Mouse (Mus musculus) CH12.LX (cell line): Measurements from ENCODE around the gene Zfp692. TPM values are rescaled to one million over a fixed set of nuclear protein-coding genes. Genes with fewer than 3 reads are reported as not detected.
A peak's percentile ranks its signal among the peaks of the same experiment; 100 is the strongest.

Source experiments
- DNase-seq: peaks from one replicate; pipeline ENCODE4 v3.0.0-alpha.2; 2013; ENCODE audit errors: extremely low read depth
- H3K27ac ChIP-seq: 2 replicates; pipeline ENCODE4 v1.5.1; 2012; ENCODE audit warnings: low read depth, mild to moderate bottlenecking, control low read depth, moderate library complexity; ENCODE audit not compliant: insufficient read depth
- H3K27me3 ChIP-seq: replicated peaks from 2 replicates; pipeline ENCODE3; 2012; ENCODE audit warnings: inconsistent platforms
- H3K36me3 ChIP-seq, 2 experiments: replicated peaks in 1 of 2; 2 replicates each; pipeline versions ENCODE3 to v1.6.1; 2012; ENCODE audit warnings: inconsistent platforms in 1 of 2, low read length in 1 of 2, mild to moderate bottlenecking in 1 of 2, mixed read lengths in 1 of 2, moderate library complexity in 1 of 2; ENCODE audit not compliant: control insufficient read depth in 1 of 2, insufficient read depth in 1 of 2
- H3K4me1 ChIP-seq, 2 experiments: 2 replicates each; pipeline ENCODE4 v1.6.1; 2012; ENCODE audit warnings: inconsistent platforms in 1 of 2, moderate library complexity in 1 of 2; ENCODE audit not compliant: insufficient read depth in 2 of 2, control insufficient read depth in 1 of 2
- H3K4me2 ChIP-seq: 2 replicates; pipeline ENCODE4 v1.6.1; 2012; ENCODE audit warnings: low read depth, mild to moderate bottlenecking, control low read depth; ENCODE audit not compliant: poor library complexity, insufficient read depth, severe bottlenecking
- H3K4me3 ChIP-seq, 3 experiments: fragments of 150-350 bp in 1 of 3; sonication (generic) in 1 of 3; replicated peaks in 1 of 3; 2 replicates each; pipeline versions ENCODE3 to v1.5.1; 2011 to 2012; ENCODE audit warnings: low read depth in 2 of 3, low read length in 2 of 3, mild to moderate bottlenecking in 2 of 3, moderate library complexity in 2 of 3, control low read depth in 1 of 3, improper control_type of control experiment in 1 of 3, inconsistent platforms in 1 of 3, mixed read lengths in 1 of 3; ENCODE audit not compliant: poor library complexity in 1 of 3
- H3K79me2 ChIP-seq: replicated peaks from 2 replicates; pipeline ENCODE4 v1.6.1; 2012; ENCODE audit warnings: mild to moderate bottlenecking, moderate library complexity; ENCODE audit not compliant: control insufficient read depth, poor library complexity, insufficient read depth, severe bottlenecking; ENCODE audit errors: extremely low read depth
- H3K9ac ChIP-seq: 2 replicates; pipeline ENCODE4 v1.6.1; 2012; ENCODE audit warnings: low read depth, mild to moderate bottlenecking, control low read depth, moderate library complexity; ENCODE audit not compliant: insufficient read depth
- H3K9me3 ChIP-seq: replicated peaks from 2 replicates; pipeline ENCODE3; 2012; ENCODE audit warnings: low read length, inconsistent platforms, mixed read lengths
- BHLHE40 ChIP-seq: IDR thresholded peaks from 2 replicates; pipeline ENCODE4 v1.6.1; 2011; ENCODE audit warnings: mild to moderate bottlenecking, low read depth, low read length, improper control_type of control experiment
- CHD1 ChIP-seq: IDR thresholded peaks from 2 replicates; pipeline ENCODE4 v1.6.1; 2012; ENCODE audit warnings: low read depth, low read length, improper control_type of control experiment, inconsistent platforms
- CHD2 ChIP-seq: IDR thresholded peaks from 2 replicates; pipeline ENCODE4 v1.6.1; 2011; ENCODE audit warnings: low read length, improper control_type of control experiment
- CTCF ChIP-seq, 2 experiments: IDR thresholded peaks in 1 of 2; conservative IDR thresholded peaks in 1 of 2; 2 replicates each; pipeline ENCODE4 v1.5.1; 2011 to 2012; ENCODE audit warnings: low read depth in 2 of 2, low read length in 2 of 2, improper control_type of control experiment in 1 of 2, inconsistent platforms in 1 of 2, mild to moderate bottlenecking in 1 of 2, moderate library complexity in 1 of 2
- ELF1 ChIP-seq: IDR thresholded peaks from 2 replicates; pipeline ENCODE4 v1.6.1; 2014; ENCODE audit warnings: low read depth, mild to moderate bottlenecking, inconsistent platforms, low read length, improper control_type of control experiment
- GABPA ChIP-seq: IDR thresholded peaks from 2 replicates; pipeline ENCODE4 v1.6.1; 2012; ENCODE audit warnings: low read depth, low read length, improper control_type of control experiment, inconsistent platforms; ENCODE audit not compliant: insufficient replicate concordance
- RAD21 ChIP-seq: IDR thresholded peaks from 2 replicates; pipeline ENCODE4 v1.6.1; 2011; ENCODE audit warnings: low read depth, mild to moderate bottlenecking, low read length, improper control_type of control experiment, moderate library complexity
- RCOR1 ChIP-seq: conservative IDR thresholded peaks from 2 replicates; pipeline ENCODE4 v1.6.1; 2012; ENCODE audit warnings: low read depth, mild to moderate bottlenecking, inconsistent platforms, low read length, improper control_type of control experiment
- SIN3A ChIP-seq: IDR thresholded peaks from 2 replicates; pipeline ENCODE4 v1.6.1; 2012; ENCODE audit warnings: low read length, improper control_type of control experiment, inconsistent platforms
- SMC3 ChIP-seq: IDR thresholded peaks from 2 replicates; pipeline ENCODE4 v1.6.1; 2011; ENCODE audit warnings: low read depth, low read length, improper control_type of control experiment
- TBP ChIP-seq: conservative IDR thresholded peaks from 2 replicates; pipeline ENCODE4 v1.6.1; 2011; ENCODE audit warnings: low read depth, low read length, improper control_type of control experiment
- USF2 ChIP-seq: conservative IDR thresholded peaks from 2 replicates; pipeline ENCODE4 v1.6.1; 2011; ENCODE audit warnings: low read depth, low read length, improper control_type of control experiment
- ZKSCAN1 ChIP-seq: IDR thresholded peaks from 2 replicates; pipeline ENCODE4 v1.6.1; 2012; ENCODE audit warnings: low read depth, inconsistent platforms, low read length, improper control_type of control experiment, borderline replicate concordance
- dilution Hi-C: fragments of 300-500 bp; cut with MboI; formaldehyde crosslinking; loops from 2 replicates; pipeline ENCODE4 v1.14.3; 2020; ENCODE audit warnings: low sequenced_read_pairs; ENCODE audit not compliant: extremely low pct_unique_long_range_greater_than_20kb, extremely low pct_ligation_motif_present
- in situ Hi-C: fragments of 300-500 bp; cut with MboI; formaldehyde crosslinking; loops from 3 replicates; pipeline ENCODE4 v1.14.3; 2019; ENCODE audit warnings: low sequenced_read_pairs, low pct_ligation_motif_present, low pct_unique_long_range_greater_than_20kb, mixed read lengths
- polyA plus RNA-seq: library from polyadenylated mRNA; unstranded; fragments of >175 nt; gene quantifications from 2 replicates; pipeline ENCODE4 v1.2.1, GENCODE M21; 2012; ENCODE audit warnings: low read depth; ENCODE audit not compliant: insufficient read length
- total RNA-seq, 2 experiments: library from RNA; depleted of rRNA; stranded (reverse); fragments of 300-350 nt in 1 of 2; fragments of >200 nt in 1 of 2; gene quantifications; 2 replicates each; pipeline ENCODE4 v1.2.3; 2012 to 2014

The Zfp692 gene
- total and polyA plus RNA-seq, 3 experiments = 13.1 to 18.7 (median 17.7) TPM

DNA sequence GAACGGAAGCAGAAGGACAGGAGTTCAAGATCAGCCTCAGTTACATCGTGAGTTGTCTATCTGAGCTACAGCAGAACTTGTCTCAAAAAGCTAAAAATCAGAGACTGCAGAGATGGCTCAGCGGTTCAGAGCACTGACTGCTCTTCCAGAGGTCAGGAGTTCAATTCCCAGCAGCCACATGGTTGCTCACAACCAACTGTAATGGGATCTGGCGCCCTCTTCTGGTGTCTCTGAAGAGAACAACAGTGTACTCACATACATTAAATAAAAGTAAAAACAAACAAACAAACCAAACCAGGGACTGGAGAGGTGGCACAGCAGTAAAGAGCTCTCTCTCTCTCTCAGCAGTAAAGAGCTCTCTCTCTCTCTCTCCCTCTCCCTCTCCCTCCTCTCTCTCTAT lies 43.8 kb downstream of the Zfp692 start:
- H3K9ac ChIP-seq = no peak overlapping the region

DNA sequence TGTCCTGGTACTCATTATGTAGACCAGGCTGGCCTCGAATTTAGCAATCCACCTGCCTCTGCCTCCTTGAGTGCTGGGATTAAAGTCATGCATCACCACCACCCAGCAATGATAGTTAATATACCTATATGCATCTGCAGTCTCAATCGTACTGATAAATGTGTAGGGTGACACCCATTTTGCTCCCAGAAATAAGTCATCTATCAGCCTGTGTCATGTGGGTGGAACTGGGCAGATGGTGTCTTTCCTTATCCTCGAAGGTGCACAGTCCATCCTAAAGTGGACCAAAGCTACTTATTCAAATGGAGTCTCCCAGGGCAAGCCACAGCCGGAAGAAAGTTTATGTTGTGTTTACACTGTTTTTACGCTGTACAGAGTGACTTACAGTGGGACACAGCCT lies 44.3 kb downstream of the Zfp692 start:
- dilution Hi-C loops (no loop called here), in situ Hi-C loops (no loop called here)
- no peak overlapping the region for H3K4me2 ChIP-seq
- peaks cover 5% of the 10 kb centered on the region for H3K9me3 ChIP-seq
- no peaks in the 10 kb centered on the region for H3K79me2 ChIP-seq
- no peaks in the 10 kb centered on the region for H3K4me1 ChIP-seq
- no peak overlapping the region for H3K4me3 ChIP-seq
- peaks cover 13 to 35% of the 10 kb centered on the region in 2 experiments for H3K36me3 ChIP-seq
- no peak for DNase-seq
- H3K9ac ChIP-seq = no peak overlapping the region
- TF ChIP-seq ELF1 (no peak), RCOR1 (no peak), SIN3A (no peak), USF2 (no peak), CHD1 (no peak), TBP (no peak), GABPA (no peak), ZKSCAN1 (no peak)
- no peak overlapping the region for H3K27ac ChIP-seq
- peaks cover 29% of the 10 kb centered on the region for H3K27me3 ChIP-seq

More for the DNA sequence above, 43.8 kb downstream of the Zfp692 start:
- peaks cover 25% of the 10 kb centered on the region for H3K27me3 ChIP-seq
- in situ Hi-C loops (no loop called here), dilution Hi-C loops (no loop called here)
- H3K79me2 ChIP-seq = no peaks in the 10 kb centered on the region
- H3K4me3 ChIP-seq = no peak overlapping the region
- no peak for DNase-seq
- H3K4me2 ChIP-seq = no peak overlapping the region
- H3K4me1 ChIP-seq = no peaks in the 10 kb centered on the region
- peaks cover 5% of the 10 kb centered on the region for H3K9me3 ChIP-seq
- peaks cover 18 to 40% of the 10 kb centered on the region in 2 experiments for H3K36me3 ChIP-seq
- peak; percentile 20 to 40; a peak in 1 of 4 replicates for TF ChIP-seq CTCF (conservative IDR thresholded peaks at IDR 0.05 in 1 of 2, IDR thresholded peaks at IDR 0.05 in 1 of 2; ENCODE audit: low read depth in 2 of 2, low read length in 2 of 2)
- TF ChIP-seq BHLHE40 = no peak
- no peak overlapping the region for H3K27ac ChIP-seq

DNA sequence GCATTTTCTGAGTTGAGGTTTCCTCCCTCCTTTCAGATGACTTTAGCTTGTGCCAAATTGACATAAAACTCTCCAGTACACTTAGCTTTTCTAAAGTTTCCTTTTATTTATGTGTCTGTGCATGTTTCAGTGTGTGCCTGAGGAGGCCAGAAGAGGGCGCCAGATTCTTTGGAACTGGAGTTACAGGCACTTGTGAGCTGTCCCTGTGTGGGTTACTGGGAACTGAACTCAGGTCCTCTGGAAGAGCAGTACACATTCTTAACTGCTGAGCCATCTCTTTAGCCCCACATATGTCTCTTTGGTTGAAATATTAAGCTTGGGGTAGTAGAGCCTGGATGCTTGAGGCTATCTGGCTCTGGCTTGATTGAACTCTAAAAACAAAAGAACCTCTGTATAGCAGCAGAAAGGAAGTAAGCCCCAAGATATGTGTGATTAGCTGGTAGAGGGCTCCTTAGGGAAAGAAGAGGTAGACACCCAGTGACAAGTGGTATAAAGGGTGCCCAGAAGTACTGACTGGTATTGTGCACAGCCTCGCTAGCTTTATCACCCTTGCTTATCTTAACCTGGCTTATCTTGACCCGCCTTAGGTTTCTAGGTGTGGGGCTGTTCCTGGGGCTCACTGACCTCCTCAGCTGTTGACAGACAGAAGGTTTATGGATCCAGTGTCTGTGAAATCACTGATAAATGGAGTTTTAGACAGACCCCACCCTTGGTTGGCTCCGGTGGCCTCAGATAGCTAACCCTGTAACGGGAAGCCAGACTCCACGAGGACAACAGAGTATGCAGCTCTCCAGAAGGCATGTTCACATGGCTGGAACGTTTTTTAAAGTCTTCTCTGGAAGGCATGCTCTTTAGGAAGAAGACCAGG lies 46.0 kb downstream of the Zfp692 start:
- Histone ChIP-seq H3K9ac (no peak overlapping the region), H3K9me3 (peaks cover 5% of the 10 kb centered on the region), H3K79me2 (no peaks in the 10 kb centered on the region)
- in situ Hi-C loops = no loop called here
- TF ChIP-seq CHD2 (no peak), CTCF (conservative IDR thresholded peaks at IDR 0.05 in 1 of 2, IDR thresholded peaks at IDR 0.05 in 1 of 2; ENCODE audit: low read depth in 2 of 2, low read length in 2 of 2) (peak; percentile 54 to 59; a peak in 3 of 4 replicates), RAD21 (peak; percentile 49), SMC3 (peak; percentile 27)
- TF ChIP-seq, all 38 proteins: peak for 3
- H3K4me2 ChIP-seq = no peak overlapping the region
- H3K27me3 ChIP-seq = peaks cover 46% of the 10 kb centered on the region
- no peaks in the 10 kb centered on the region for H3K4me1 ChIP-seq
- no peak overlapping the region for H3K4me3 ChIP-seq
- peaks cover 0 to 17% of the 10 kb centered on the region in 2 experiments for H3K36me3 ChIP-seq
- dilution Hi-C loops = no loop called here
- peak; percentile 33 for DNase-seq
- H3K27ac ChIP-seq = no peak overlapping the region
